In the genomic region with DNA sequence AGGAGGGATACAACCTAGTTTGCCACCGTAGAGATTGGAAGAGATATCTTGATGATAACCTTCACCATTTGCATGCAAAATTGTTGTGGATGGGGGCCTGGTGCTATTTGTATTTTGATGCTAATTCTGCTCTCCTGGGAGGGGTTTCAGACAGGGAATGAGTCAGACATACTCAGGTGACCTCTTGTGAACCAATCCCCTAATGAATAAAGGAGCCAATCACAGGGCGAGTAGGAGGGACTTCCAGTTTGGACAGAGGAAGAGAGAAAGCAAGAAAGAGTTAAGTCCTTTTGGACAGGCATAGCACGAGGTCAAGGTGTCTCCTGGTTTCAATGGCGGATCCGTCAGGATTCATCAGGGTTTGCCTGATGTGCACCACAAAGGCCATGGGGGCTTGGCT, we compare ENCODE assay signal across 14 mouse cellular contexts.
"Had no signal": no experiment of that assay in that cellular context is flagged by ENCODE, and none has a peak within 500 bp of the region (broad histone marks: within the 10 kb centered on the region; RNA-seq: fewer than 3 reads in every experiment).

No protein-coding gene starts in this region.

- H3K4me3 ChIP-seq: liver, embryonic 15.5 days; megakaryocyte, embryonic 14.5 days; midbrain, embryonic 12.5 days; neural tube, embryonic 12.5 days had no signal

- H3K9ac ChIP-seq: liver, embryonic 15.5 days; liver, postnatal 0 days; lung, embryonic 14.5 days; midbrain, embryonic 12.5 days; neural tube, embryonic 12.5 days had no signal

- ATAC-seq: liver, postnatal 0 days had no signal

- H3K4me1 ChIP-seq: midbrain, embryonic 12.5 days; neural tube, embryonic 12.5 days had no signal

- H3K27ac ChIP-seq: liver, embryonic 15.5 days; macrophage; midbrain, embryonic 12.5 days; neural tube, embryonic 12.5 days had no signal

- DNase-seq: liver, postnatal 0 days; lung, embryonic 14.5 days; lung, postnatal 14 days; lung, postnatal 36 days; midbrain, embryonic 14.5 days; right cerebral cortex, postnatal 14 days; thymus, adult 18-20 months; thymus, postnatal 14 days; thymus, postnatal 36 days had no signal

- H3K27me3 ChIP-seq: liver, embryonic 15.5 days; midbrain, embryonic 12.5 days; neural tube, embryonic 12.5 days had no signal

- H3K4me2 ChIP-seq: liver, embryonic 15.5 days; lung, embryonic 14.5 days; midbrain, embryonic 12.5 days; neural tube, embryonic 12.5 days had no signal

- H3K36me3 ChIP-seq: liver, embryonic 15.5 days; midbrain, embryonic 12.5 days; neural tube, embryonic 12.5 days had no signal

- H3K9me3 ChIP-seq: liver, embryonic 15.5 days; megakaryocyte, embryonic 14.5 days; midbrain, embryonic 12.5 days; neural tube, embryonic 12.5 days had no signal
